Mouse (Mus musculus) layer of hippocampus, adult 18-20 months (tissue): ENCODE measurements around the gene Ankfn1. TPM values are rescaled to one million over a fixed set of nuclear protein-coding genes. Genes with fewer than 3 reads are reported as not detected.

Experiments
- DNase-seq, 2 experiments: peaks; one replicate each; pipeline ENCODE4 v3.0.0; 2022; ENCODE audit warnings: low spot score in 2 of 2
- total RNA-seq, 2 experiments: library from RNA; stranded (reverse); gene quantifications; 2 replicates each; pipeline ENCODE4 v1.2.3; 2021

Ankfn1 gene
- total RNA-seq, 2 experiments from 2014 or later, result 1.2 to 1.9 TPM

- no peak for DNase-seq
Measured at GRCm38 (mm10) chr11:89586341-89586740, 191.1 kb downstream of the Ankfn1 start.

DNA sequence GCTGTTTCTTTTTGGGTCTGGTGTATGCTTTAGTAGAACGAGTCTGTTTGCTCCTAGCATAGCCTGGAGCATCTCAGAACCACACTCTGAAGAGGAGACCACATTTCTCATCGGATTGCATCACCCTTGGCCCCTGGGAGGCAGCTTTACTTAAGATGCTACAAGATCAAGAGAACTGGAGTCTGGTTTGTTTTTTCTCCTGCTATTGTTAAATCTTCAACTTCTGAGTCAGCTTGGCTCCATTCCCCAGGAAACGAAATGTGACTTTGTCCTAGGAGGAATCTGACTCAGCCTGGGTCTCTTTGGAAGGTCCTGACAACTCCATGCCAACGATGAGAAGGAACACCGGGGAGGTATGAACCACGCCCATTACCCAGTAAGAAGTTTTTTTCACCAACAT is 197.6 kb downstream of the Ankfn1 start:
- no peak for DNase-seq

- DNase-seq, result no peak
Measured at GRCm38 (mm10) chr11:89579111-89579510, 198.3 kb downstream of the Ankfn1 start.

GRCm38 (mm10) chr11:89574269-89574838 is 203.1 kb downstream of the Ankfn1 start:
- DNase-seq, result no peak

DNA sequence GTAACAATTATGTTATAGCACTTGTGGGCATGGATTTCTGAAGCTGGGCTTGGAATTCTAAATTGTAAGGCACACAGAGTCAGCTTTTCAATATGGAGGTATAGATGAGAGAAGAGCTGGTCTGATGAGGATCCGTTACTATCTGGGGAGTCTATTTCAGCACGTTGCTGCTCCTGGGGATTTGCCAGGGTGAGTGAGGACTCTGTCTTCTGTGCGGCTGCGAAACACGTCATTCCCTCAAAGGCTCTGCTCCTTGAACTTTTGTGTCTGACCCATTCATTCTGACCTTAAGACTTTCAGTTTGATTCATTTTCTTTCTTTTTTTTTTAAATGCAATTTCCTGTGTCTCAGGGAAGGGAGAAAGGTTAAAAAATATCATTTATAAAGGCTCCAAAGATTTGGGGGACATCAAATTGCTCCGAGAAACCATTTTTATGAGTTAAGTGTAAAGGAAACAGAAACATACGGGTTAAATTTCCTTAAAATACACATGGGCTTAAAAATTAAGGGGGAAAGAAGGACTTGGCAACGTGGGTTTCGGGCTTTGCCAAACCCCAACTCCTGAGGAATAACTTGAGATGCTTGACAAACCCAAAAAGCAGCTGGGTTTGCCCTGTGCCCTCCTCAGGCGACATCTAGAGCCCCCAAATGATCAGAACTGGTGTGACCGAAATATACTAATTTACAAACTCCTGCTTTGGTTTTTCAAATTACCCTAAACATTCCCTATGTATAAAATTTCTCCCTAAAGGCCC is 207.9 kb downstream of the Ankfn1 start:
- no peak for DNase-seq

DNA sequence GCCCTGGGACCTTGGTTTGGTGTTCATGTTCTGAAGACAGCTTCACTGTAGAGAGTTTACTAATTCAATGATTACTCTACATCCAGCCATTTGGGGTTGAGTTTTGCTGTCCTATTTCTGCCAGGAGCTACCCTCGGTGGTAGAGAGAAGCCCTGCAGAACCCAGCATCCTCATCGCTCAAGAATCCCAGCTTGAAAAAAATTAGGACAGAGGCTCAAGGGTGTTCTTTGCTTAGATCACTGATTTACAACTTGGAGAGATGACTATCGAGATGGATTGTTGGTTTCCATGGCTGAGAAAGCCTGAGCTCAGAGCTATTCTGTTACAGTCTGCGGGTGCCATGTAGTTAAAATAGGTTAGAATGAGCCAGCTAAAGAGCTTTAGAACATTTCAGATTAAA is 209.2 kb downstream of the Ankfn1 start:
- DNase-seq, result no peak

- no peak for DNase-seq
Measured at GRCm38 (mm10) chr11:89551441-89551840, 226.0 kb downstream of the Ankfn1 start.

- DNase-seq, result no peak
Measured at GRCm38 (mm10) chr11:89550921-89551320, 226.5 kb downstream of the Ankfn1 start.

DNA sequence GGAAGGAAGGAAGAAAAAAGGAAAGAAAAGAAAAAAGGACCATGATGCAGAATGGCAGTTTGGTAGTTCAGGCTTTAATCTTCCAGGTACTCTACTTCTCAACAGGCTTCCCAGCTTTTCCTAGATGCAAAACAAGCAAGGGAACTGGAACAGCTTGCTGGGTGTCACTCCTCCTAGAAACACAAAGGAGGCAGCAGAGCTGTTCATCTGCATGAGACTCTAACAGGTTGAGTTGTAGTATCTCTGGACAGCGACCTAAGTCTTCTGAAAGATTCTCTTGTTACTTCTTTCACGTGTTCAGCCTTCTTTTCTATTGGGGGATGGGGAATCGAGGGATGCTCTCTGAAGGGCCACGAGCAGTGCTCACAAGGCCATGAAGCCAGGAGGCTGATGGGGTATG is 228.7 kb downstream of the Ankfn1 start:
- no peak for DNase-seq

DNA sequence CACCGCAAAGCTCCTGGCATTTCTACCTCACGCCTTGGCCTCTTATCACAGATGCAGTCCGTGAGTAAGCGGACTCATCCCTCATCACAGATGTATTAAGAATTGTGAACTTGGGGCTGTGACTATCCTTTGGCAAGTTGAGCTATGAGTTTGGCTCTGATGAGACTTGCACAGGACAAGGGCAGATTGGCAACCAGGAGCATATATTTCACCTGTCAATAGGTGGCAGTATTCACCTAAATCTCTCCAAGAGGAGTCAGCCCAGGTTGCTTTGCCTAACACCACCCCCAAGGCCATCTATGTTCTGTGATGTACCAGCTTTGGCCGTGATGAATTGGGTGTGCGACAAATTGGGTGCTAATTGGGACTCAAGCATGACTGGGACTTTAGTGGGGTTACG is 231.3 kb downstream of the Ankfn1 start:
- DNase-seq, result peak; percentile 13 to 61

DNA sequence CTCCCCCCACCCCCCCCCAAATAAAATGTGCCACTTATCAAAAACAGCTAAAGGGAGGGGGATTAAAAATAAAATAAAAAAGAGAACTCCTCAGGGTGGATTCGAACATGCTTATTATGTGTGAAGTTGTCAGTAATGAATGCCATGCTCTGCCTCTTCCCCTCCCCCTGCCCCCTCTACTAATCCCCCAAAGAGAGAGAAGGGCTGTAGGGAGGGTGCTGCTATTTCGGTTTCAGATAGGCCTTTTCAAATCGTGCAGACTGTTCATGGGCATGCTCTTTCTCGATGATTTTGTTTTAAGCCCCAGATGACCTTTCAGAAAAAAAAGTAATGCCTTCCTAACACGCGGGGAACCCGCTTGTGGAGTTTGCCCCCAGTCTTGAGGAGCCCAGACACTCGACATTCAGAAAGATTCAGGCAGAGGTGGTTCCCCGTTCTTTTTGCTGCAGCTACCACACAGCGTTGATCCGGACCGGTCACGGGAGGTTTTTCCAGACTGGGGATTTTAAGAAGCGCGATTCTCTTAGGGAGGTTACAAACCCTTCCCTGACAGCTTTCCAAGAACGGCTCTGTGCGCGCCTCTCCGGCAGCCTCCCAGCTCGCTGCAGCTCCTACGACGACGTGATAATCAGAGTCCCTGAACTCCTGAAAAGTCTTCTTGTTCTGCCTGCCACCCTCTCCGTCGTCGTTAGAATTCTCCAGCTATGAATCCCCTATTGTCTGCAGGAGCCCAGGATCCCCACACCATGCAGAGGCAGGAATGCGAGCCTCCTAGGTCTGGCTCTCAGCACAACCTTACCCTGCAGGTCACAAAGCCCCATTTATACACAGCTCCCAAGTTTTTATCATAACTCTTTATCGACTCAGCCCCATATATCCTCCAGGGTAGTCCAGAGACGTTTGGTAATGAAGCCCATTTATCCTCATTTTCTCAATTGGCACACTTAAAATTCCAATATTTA is 232.3 kb downstream of the Ankfn1 start:
- DNase-seq, result no peak

GRCm38 (mm10) chr11:89538376-89538775 is 239.1 kb downstream of the Ankfn1 start:
- no peak for DNase-seq

DNA sequence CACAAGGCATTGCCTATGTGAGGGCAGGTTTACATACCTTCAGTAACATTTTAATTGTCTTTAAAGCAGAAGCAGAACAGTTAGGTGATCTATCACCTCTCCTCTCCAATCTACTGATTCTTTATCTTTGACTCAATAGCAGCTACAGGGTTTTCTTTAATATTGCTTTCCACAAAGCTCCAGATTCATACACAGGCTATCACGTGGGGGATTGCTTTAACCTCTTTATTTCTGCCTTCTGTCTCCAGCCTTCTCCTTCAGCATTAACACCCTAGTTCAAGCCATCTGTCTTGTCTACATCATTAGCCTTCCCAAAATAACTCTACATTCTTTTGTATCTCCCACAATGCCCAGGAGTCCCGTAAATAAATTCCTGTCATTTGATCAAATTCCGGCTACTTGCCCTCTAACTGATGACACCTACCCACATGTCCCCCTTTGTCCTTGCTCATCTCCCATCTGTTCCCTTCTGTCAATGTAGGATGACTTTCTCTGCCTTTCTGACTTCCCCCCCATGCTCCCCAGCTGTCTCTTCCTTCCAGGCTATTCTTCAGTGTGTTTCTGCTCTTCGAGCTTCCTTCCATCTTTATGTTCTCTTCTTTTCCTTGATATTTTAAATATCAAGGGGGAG is 249.5 kb downstream of the Ankfn1 start:
- no peak for DNase-seq

GRCm38 (mm10) chr11:89515501-89515901 is 262.0 kb downstream of the Ankfn1 start:
- DNase-seq, result no peak

DNA sequence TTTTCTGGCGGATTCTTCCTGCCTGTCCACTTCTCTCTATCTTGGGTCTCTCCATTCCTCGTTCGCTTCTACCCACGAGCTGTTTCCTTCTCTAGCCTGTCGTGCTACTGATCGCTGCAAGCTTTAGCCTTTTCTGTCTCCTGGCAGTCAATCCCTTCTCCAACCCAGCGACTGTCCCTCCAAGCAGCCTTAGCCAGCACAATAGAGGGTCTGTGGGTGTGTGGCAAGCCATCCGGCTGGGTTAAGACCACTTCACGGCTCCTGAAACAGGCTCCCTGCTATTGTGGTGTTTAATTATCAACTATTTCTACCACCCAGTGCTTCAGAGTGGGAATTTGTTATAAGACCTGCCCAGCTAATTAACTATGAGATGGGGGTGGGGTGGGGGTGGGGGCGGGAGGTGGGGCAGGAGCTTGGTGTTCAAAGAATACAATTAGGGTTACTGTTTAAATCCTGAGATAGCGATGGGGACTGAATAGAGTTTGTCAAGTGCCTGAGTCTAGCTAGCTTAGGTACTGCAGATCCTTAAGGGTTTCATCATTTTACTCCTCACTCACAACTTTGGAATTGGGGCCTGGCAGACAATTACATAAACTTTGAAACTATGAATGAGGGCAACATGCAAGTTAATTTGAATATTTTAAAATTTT is 268.7 kb downstream of the Ankfn1 start:
- no peak for DNase-seq

DNA sequence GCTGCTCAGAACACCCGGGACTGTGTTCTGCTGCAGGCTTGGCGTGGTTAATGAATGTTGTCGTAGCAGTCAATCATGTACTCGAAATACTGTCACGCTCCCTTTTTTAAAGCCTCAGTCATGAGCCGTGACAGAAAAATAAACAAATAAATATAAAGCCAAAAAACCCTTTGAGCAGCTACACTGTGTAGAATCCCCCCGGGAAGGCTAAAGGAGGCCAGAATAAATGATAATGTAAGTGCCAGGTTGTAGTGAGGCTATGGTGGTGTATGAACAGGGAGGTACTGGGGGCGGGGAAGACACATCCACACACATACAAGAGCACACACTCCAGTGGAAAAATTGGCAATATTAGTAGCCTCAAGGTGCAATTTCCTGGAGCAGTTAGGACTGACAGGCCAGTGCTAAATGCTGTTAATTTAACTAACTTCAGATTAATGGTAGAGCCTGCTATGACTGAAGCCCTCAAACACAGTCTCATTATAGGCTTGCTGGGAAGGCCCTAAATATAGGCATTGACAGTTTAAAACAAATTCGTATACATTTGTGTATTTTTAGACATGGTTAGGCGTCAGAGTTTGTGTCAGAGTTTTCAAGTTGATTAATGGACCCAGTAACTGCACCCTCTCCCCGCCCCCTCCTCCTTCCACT is 270.7 kb downstream of the Ankfn1 start:
- no peak for DNase-seq

DNA sequence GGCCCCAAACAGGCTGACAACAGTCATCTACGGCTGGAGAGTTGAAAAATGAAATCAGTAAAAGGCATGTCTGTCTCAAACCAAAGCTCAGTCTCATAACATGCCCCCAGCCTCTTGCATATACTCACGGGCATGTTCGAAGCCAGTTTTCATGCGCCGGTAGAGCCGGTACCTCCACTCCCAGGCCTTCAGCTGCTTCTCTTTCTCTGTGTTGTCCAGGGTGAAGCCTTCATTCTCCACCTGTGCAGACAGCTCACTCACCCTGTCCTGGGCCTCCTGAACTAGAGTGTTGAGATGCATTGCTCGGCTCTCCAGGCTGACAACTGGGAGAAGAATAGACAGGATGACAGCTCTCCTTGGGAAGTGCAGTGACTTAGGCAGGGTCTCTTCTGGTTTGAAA is 272.4 kb downstream of the Ankfn1 start:
- no peak for DNase-seq

- DNase-seq, result no peak
Measured at GRCm38 (mm10) chr11:89501796-89502195, 275.7 kb downstream of the Ankfn1 start.

DNA sequence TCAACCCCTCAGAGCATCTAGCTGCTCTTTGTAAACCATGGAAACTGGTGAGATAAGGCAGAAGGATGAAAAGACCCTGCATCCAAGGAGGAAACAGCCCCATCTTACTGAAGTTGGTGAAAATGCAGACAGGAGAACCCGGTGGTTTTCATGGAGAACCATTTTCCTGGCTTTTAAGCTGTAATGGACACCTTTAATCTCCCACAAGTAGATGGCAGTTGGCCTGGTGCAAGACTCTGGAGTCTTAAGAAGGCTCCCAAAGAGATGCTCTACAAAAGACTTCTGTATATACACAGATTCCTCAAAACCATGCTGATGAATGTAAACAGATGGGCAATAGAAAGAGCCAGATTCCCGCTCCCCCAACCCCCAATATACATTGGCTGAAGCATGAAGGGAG is 276.5 kb downstream of the Ankfn1 start:
- DNase-seq, result no peak

GRCm38 (mm10) chr11:89481084-89481483 is 296.4 kb downstream of the Ankfn1 start:
- DNase-seq, result no peak
